Mouse (Mus musculus) thymus, adult 2 months (tissue): ENCODE data around the gene Adamtsl5.

Experiments
- CTCF ChIP-seq: fragments of 200-500 bp; IDR thresholded peaks from 2 replicates; pipeline ENCODE4 v1.5.1; 2012; ENCODE audit warnings: mild to moderate bottlenecking, control low read depth, low read length, moderate library complexity, borderline replicate concordance; ENCODE audit not compliant: control insufficient read depth, poor library complexity, insufficient read depth; ENCODE audit errors: extremely low read depth
- POLR2A ChIP-seq: fragments of 200-500 bp; IDR thresholded peaks from 2 replicates; pipeline ENCODE4 v1.6.1; 2012; ENCODE audit warnings: mild to moderate bottlenecking, low read length, control low read depth, moderate library complexity; ENCODE audit not compliant: control insufficient read depth, poor library complexity, insufficient read depth; ENCODE audit errors: extremely low read depth

DNA sequence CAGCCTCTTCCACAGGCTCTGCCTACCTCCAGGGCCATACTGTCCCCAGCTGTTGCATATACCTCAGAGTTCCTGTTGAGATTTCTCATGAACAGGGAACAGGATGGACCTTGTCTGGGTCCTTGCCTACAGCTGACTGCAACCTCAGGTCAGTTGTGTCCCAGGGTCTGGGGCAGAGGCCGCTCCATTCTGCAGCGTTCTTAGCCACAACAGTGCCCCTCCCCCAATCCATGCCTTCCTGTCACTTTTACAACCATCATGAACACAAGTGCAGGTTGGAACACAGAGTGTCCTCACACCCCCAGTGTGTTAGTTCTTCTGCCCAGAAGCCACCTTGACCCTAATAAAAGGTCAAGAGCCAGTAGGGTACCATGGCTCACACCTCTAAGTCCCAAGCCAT is 40.5 kb upstream of the Adamtsl5 start:
- no peak for TF ChIP-seq CTCF
- TF ChIP-seq POLR2A: no peak
